17 mouse cellular contexts compared by ENCODE assay signal in genomic region chr2:166321992-166322667, GRCm38 (mm10).
DNase-seq lines count a peak whose midpoint lies in the region; ATAC-seq and TF ChIP-seq lines count a peak whose summit lies in the region.
"Had no signal": no experiment of that assay in that cellular context is flagged by ENCODE, and none has a peak within 500 bp of the region (broad histone marks: within the 10 kb centered on the region; RNA-seq: fewer than 3 reads in every experiment).

No protein-coding gene starts in this region.

- peaks cover 46% of the 10 kb centered on the region for H3K4me1 ChIP-seq in hindbrain, embryonic 13.5 days (replicated peaks)
- peaks cover 42% of the 10 kb centered on the region for H3K4me1 ChIP-seq in hindbrain, embryonic 10.5 days (replicated peaks)
- peaks cover 46% of the 10 kb centered on the region for H3K4me1 ChIP-seq in neural tube, embryonic 13.5 days (replicated peaks)
- H3K4me1 ChIP-seq in stomach, embryonic 15.5 days = peaks cover 30% of the 10 kb centered on the region
- peaks cover 4% of the 10 kb centered on the region; the same call in 1 of the 2 replicates for H3K4me1 ChIP-seq in midbrain, embryonic 11.5 days (ENCODE audit: control insufficient read depth, insufficient read depth, low read length)
- H3K4me1 ChIP-seq in heart, adult 2 months (ENCODE audit: control insufficient read depth, insufficient read depth, low read length) = no peaks in the 10 kb centered on the region
- H3K4me1 ChIP-seq: liver, embryonic 12.5 days had no signal

- TF ChIP-seq EP300 in heart, adult 2 months (IDR thresholded peaks at IDR 0.05; ENCODE audit: insufficient read depth, low read depth, low read length) = no peak

- TF ChIP-seq CTCF in heart, adult 2 months (IDR thresholded peaks at IDR 0.05) = no peak

- no peak overlapping the region for H3K9ac ChIP-seq in hindbrain, embryonic 13.5 days
- H3K9ac ChIP-seq in neural tube, embryonic 13.5 days = no peak overlapping the region
- no peak overlapping the region for H3K9ac ChIP-seq in stomach, embryonic 15.5 days
- no peak overlapping the region for H3K9ac ChIP-seq in midbrain, embryonic 11.5 days (ENCODE audit: low read length)
- no peak overlapping the region for H3K9ac ChIP-seq in heart, adult 2 months (ENCODE audit: low read depth, low read length)
- H3K9ac ChIP-seq: liver, embryonic 12.5 days; midbrain, embryonic 15.5 days had no signal

- H3K4me2 ChIP-seq in hindbrain, embryonic 13.5 days = no peak overlapping the region
- no peak overlapping the region for H3K4me2 ChIP-seq in neural tube, embryonic 13.5 days
- no peak overlapping the region for H3K4me2 ChIP-seq in stomach, embryonic 15.5 days
- no peak overlapping the region for H3K4me2 ChIP-seq in midbrain, embryonic 11.5 days
- H3K4me2 ChIP-seq: liver, embryonic 12.5 days; midbrain, embryonic 15.5 days had no signal

- no peaks in the 10 kb centered on the region for H3K79me2 ChIP-seq in heart, adult 2 months (replicated peaks; ENCODE audit: control insufficient read depth, insufficient read depth, low read length)

- H3K27ac ChIP-seq in hindbrain, embryonic 13.5 days = peak overlapping the region; percentile 50
- H3K27ac ChIP-seq in hindbrain, embryonic 10.5 days = no peak overlapping the region; the same call in 1 of the 2 replicates
- H3K27ac ChIP-seq in neural tube, embryonic 13.5 days (replicated peaks) = peak overlapping the region; percentile 65; the same call in 1 of the 2 replicates
- peak overlapping the region; percentile 85 for H3K27ac ChIP-seq in stomach, embryonic 15.5 days
- no peak overlapping the region for H3K27ac ChIP-seq in midbrain, embryonic 11.5 days (ENCODE audit: low read depth, low read length)
- no peak overlapping the region for H3K27ac ChIP-seq in heart, adult 2 months
- H3K27ac ChIP-seq: kidney, postnatal 0 days; midbrain, embryonic 15.5 days had no signal

- H3K27me3 ChIP-seq in hindbrain, embryonic 13.5 days = peaks cover 53% of the 10 kb centered on the region
- peaks cover 86% of the 10 kb centered on the region for H3K27me3 ChIP-seq in hindbrain, embryonic 10.5 days (ENCODE audit: insufficient read depth, poor library complexity, severe bottlenecking)
- peaks cover 33% of the 10 kb centered on the region for H3K27me3 ChIP-seq in neural tube, embryonic 13.5 days
- H3K27me3 ChIP-seq in stomach, embryonic 15.5 days (replicated peaks) = no peaks in the 10 kb centered on the region
- peaks cover 24% of the 10 kb centered on the region for H3K27me3 ChIP-seq in midbrain, embryonic 11.5 days (ENCODE audit: control insufficient read depth, insufficient read depth, low read length)
- H3K27me3 ChIP-seq in heart, adult 2 months (ENCODE audit: control insufficient read depth, insufficient read depth, low read length) = no peaks in the 10 kb centered on the region
- H3K27me3 ChIP-seq: liver, embryonic 12.5 days had no signal

- no peaks in the 10 kb centered on the region for H3K36me3 ChIP-seq in hindbrain, embryonic 13.5 days
- no peaks in the 10 kb centered on the region for H3K36me3 ChIP-seq in hindbrain, embryonic 10.5 days
- H3K36me3 ChIP-seq in neural tube, embryonic 13.5 days = no peaks in the 10 kb centered on the region
- H3K36me3 ChIP-seq in stomach, embryonic 15.5 days = no peaks in the 10 kb centered on the region
- no peaks in the 10 kb centered on the region for H3K36me3 ChIP-seq in midbrain, embryonic 11.5 days (ENCODE audit: control insufficient read depth, insufficient read depth, low read length)
- H3K36me3 ChIP-seq in heart, adult 2 months (ENCODE audit: control insufficient read depth, insufficient read depth, low read length) = no peaks in the 10 kb centered on the region
- H3K36me3 ChIP-seq: liver, embryonic 12.5 days; midbrain, embryonic 15.5 days had no signal

- no peaks in the 10 kb centered on the region for H3K9me3 ChIP-seq in hindbrain, embryonic 13.5 days
- no peaks in the 10 kb centered on the region for H3K9me3 ChIP-seq in hindbrain, embryonic 10.5 days
- no peaks in the 10 kb centered on the region for H3K9me3 ChIP-seq in neural tube, embryonic 13.5 days
- H3K9me3 ChIP-seq in stomach, embryonic 15.5 days = no peaks in the 10 kb centered on the region
- no peaks in the 10 kb centered on the region for H3K9me3 ChIP-seq in midbrain, embryonic 11.5 days (ENCODE audit: control insufficient read depth, low read length)
- H3K9me3 ChIP-seq: liver, embryonic 12.5 days; midbrain, embryonic 15.5 days had no signal

- no peak overlapping the region for H3K4me3 ChIP-seq in hindbrain, embryonic 13.5 days
- no peak overlapping the region for H3K4me3 ChIP-seq in hindbrain, embryonic 10.5 days
- no peak overlapping the region for H3K4me3 ChIP-seq in neural tube, embryonic 13.5 days
- H3K4me3 ChIP-seq in stomach, embryonic 15.5 days (replicated peaks) = no peak overlapping the region
- no peak overlapping the region for H3K4me3 ChIP-seq in midbrain, embryonic 11.5 days (ENCODE audit: low read depth, low read length)
- no peak overlapping the region for H3K4me3 ChIP-seq in heart, adult 2 months
- H3K4me3 ChIP-seq: liver, embryonic 12.5 days; midbrain, embryonic 15.5 days had no signal

- no peak for TF ChIP-seq POLR2A in heart, adult 2 months (IDR thresholded peaks at IDR 0.05; ENCODE audit: insufficient read depth, low read depth, low read length)

- 76% methylated on average over 6 of the region's 6 CpGs for WGBS in hindbrain, embryonic 13.5 days
- WGBS in hindbrain, embryonic 10.5 days = 81% methylated on average over 6 of the region's 6 CpGs
- WGBS in neural tube, embryonic 13.5 days = 83% methylated on average over 6 of the region's 6 CpGs
- WGBS in stomach, embryonic 15.5 days = 54% methylated on average over 6 of the region's 6 CpGs
- WGBS in midbrain, embryonic 11.5 days = 80% methylated on average over 6 of the region's 6 CpGs
- 83% methylated on average over 6 of the region's 6 CpGs for WGBS in heart, adult 2 months

- DNase-seq in hindbrain, embryonic 10.5 days (ENCODE audit: low spot score) = no peak
- no peak for DNase-seq in neural tube, embryonic 10.5 days (ENCODE audit: extremely low spot score, low spot score)
- peak; percentile 47 to 50 for DNase-seq in kidney, postnatal 36 days
- no peak for DNase-seq in midbrain, embryonic 11.5 days (ENCODE audit: low spot score, missing footprints)
- DNase-seq in heart, adult 2 months = no peak
- DNase-seq: adrenal gland, postnatal 14 days; cerebellum, adult 18-20 months; gastrocnemius, postnatal 14 days; heart, postnatal 4 days; right cerebral cortex, postnatal 14 days; thymus, postnatal 4 days had no signal

- no peak for ATAC-seq in hindbrain, embryonic 13.5 days (ENCODE audit: low FRiP score)
- no peak for ATAC-seq in neural tube, embryonic 13.5 days (ENCODE audit: low read depth)
- ATAC-seq in stomach, embryonic 15.5 days (ENCODE audit: insufficient read depth, low FRiP score, low read depth) = no peak
- no peak for ATAC-seq in midbrain, embryonic 11.5 days (ENCODE audit: low FRiP score)
- ATAC-seq: liver, embryonic 12.5 days; midbrain, embryonic 15.5 days had no signal

- intact Hi-C loops in heart, adult 2 months (cut with DNase I) = loop anchor here (5.0 kb wide), 1 partner anchor 225 kb away; no protein-coding TSS in a partner anchor

Comparison
In these comparisons a context has a peak if more than half of its experiments do, and no peak if none do; other contexts are left out.
1. H3K27ac ChIP-seq: peak in hindbrain, embryonic 13.5 days (single experiment), neural tube, embryonic 13.5 days (single experiment) and stomach, embryonic 15.5 days (single experiment); none in hindbrain, embryonic 10.5 days (single experiment), midbrain, embryonic 11.5 days (single experiment) and heart, adult 2 months (single experiment).
2. DNase-seq: peak in kidney, postnatal 36 days (2 of 2); none in hindbrain, embryonic 10.5 days (single experiment), neural tube, embryonic 10.5 days (single experiment), midbrain, embryonic 11.5 days (single experiment) and heart, adult 2 months (0 of 2).